Mouse (Mus musculus): Measurements from ENCODE around the gene Igsf21. TPM values are rescaled to one million over a fixed set of nuclear protein-coding genes. Genes with fewer than 3 reads are reported as not detected.

Gene Igsf21
- polyA plus RNA-seq, 1 experiment from 2014 or later = 1.4 TPM

- no peaks in the 10 kb centered on the region for H3K9me3 ChIP-seq (replicated peaks)
- WGBS = 2% methylated on average over 28 of the region's 28 CpGs
- ATAC-seq (replicated peaks; ENCODE audit: low FRiP score) = no peak
Observed at GRCm38 (mm10) chr4:140103341-140104027, 143.1 kb downstream of the Igsf21 start.

GRCm38 (mm10) chr4:140102581-140103200 is 143.9 kb downstream of the Igsf21 start:
- Histone ChIP-seq H3K27ac (no peak overlapping the region), H3K4me2 (peak overlapping the region; percentile 46; the same call in 1 of the 2 replicates), H3K9me3 (replicated peaks) (no peaks in the 10 kb centered on the region), H3K27me3 (peaks cover 57% of the 10 kb centered on the region), H3K36me3 (no peaks in the 10 kb centered on the region), H3K4me3 (replicated peaks) (no peak overlapping the region), H3K9ac (no peak overlapping the region), H3K4me1 (peaks cover 18% of the 10 kb centered on the region)
- 12% methylated on average over 11 of the region's 11 CpGs for WGBS
- ATAC-seq (replicated peaks; ENCODE audit: low FRiP score) = no peak

More at GRCm38 (mm10) chr4:140103341-140104027, 143.1 kb downstream of the Igsf21 start:
- Histone ChIP-seq H3K4me3 (replicated peaks) (0 out of 2 replicates have a peak overlapping the region, but pooled peaks have one; percentile 0), H3K4me1 (peaks cover 18% of the 10 kb centered on the region), H3K27me3 (peaks cover 64% of the 10 kb centered on the region), H3K9ac (no peak overlapping the region), H3K36me3 (no peaks in the 10 kb centered on the region), H3K27ac (no peak overlapping the region), H3K4me2 (peak overlapping the region; percentile 46)

GRCm38 (mm10) chr4:140101106-140101505 is 145.5 kb downstream of the Igsf21 start:
- Histone ChIP-seq H3K4me3 (replicated peaks) (no peak overlapping the region), H3K4me2 (no peak overlapping the region), H3K9ac (no peak overlapping the region), H3K36me3 (no peaks in the 10 kb centered on the region), H3K4me1 (peaks cover 18% of the 10 kb centered on the region), H3K27ac (no peak overlapping the region), H3K9me3 (replicated peaks) (no peaks in the 10 kb centered on the region), H3K27me3 (peaks cover 43% of the 10 kb centered on the region)
- WGBS = 69% methylated on average over 5 of the region's 5 CpGs
- no peak for ATAC-seq (replicated peaks; ENCODE audit: low FRiP score)

- no peaks in the 10 kb centered on the region for H3K36me3 ChIP-seq
- ATAC-seq (replicated peaks; ENCODE audit: low FRiP score) = no peak
- peaks cover 18% of the 10 kb centered on the region for H3K4me1 ChIP-seq
- H3K4me3 ChIP-seq (replicated peaks) = no peak overlapping the region
- no peaks in the 10 kb centered on the region for H3K9me3 ChIP-seq (replicated peaks)
- no peak overlapping the region for H3K27ac ChIP-seq
- H3K27me3 ChIP-seq = peaks cover 42% of the 10 kb centered on the region
- WGBS = 75% methylated on average over 1 of the region's 1 CpGs
- no peak overlapping the region for H3K4me2 ChIP-seq
- H3K9ac ChIP-seq = no peak overlapping the region
Observed at GRCm38 (mm10) chr4:140100141-140100540, 146.4 kb downstream of the Igsf21 start.

GRCm38 (mm10) chr4:140096283-140096682 is 150.3 kb downstream of the Igsf21 start:
- WGBS = 57% methylated on average over 2 of the region's 2 CpGs
- Histone ChIP-seq H3K9ac (no peak overlapping the region), H3K4me1 (no peaks in the 10 kb centered on the region), H3K9me3 (replicated peaks) (no peaks in the 10 kb centered on the region), H3K36me3 (no peaks in the 10 kb centered on the region), H3K27me3 (peaks cover 14% of the 10 kb centered on the region), H3K4me2 (no peak overlapping the region), H3K4me3 (replicated peaks) (no peak overlapping the region), H3K27ac (no peak overlapping the region)
- ATAC-seq (replicated peaks; ENCODE audit: low FRiP score) = no peak

GRCm38 (mm10) chr4:140094835-140095234 is 151.7 kb downstream of the Igsf21 start:
- no peak overlapping the region for H3K27ac ChIP-seq
- no peak overlapping the region for H3K9ac ChIP-seq
- H3K4me2 ChIP-seq = no peak overlapping the region
- ATAC-seq (replicated peaks; ENCODE audit: low FRiP score) = no peak
- H3K4me1 ChIP-seq = no peaks in the 10 kb centered on the region
- no peak overlapping the region for H3K4me3 ChIP-seq (replicated peaks)
- 30% methylated on average over 2 of the region's 2 CpGs for WGBS
- H3K27me3 ChIP-seq = peaks cover 14% of the 10 kb centered on the region
- no peaks in the 10 kb centered on the region for H3K36me3 ChIP-seq
- no peaks in the 10 kb centered on the region for H3K9me3 ChIP-seq (replicated peaks)

GRCm38 (mm10) chr4:140092367-140092766 is 154.2 kb downstream of the Igsf21 start:
- ATAC-seq (replicated peaks; ENCODE audit: low FRiP score) = no peak
- H3K36me3 ChIP-seq = no peaks in the 10 kb centered on the region
- H3K27me3 ChIP-seq = peaks cover 17% of the 10 kb centered on the region
- H3K4me1 ChIP-seq = no peaks in the 10 kb centered on the region
- WGBS = 34% methylated on average over 11 of the region's 11 CpGs
- H3K4me3 ChIP-seq (replicated peaks) = no peak overlapping the region
- H3K4me2 ChIP-seq = no peak overlapping the region
- no peaks in the 10 kb centered on the region for H3K9me3 ChIP-seq (replicated peaks)
- H3K27ac ChIP-seq = no peak overlapping the region
- no peak overlapping the region for H3K9ac ChIP-seq

- H3K36me3 ChIP-seq = no peaks in the 10 kb centered on the region
- H3K4me2 ChIP-seq = no peak overlapping the region
- H3K27ac ChIP-seq = no peak overlapping the region
- 50% methylated on average over 3 of the region's 3 CpGs for WGBS
- H3K4me1 ChIP-seq = no peaks in the 10 kb centered on the region
- H3K4me3 ChIP-seq (replicated peaks) = no peak overlapping the region
- ATAC-seq (replicated peaks; ENCODE audit: low FRiP score) = no peak
- no peaks in the 10 kb centered on the region for H3K9me3 ChIP-seq (replicated peaks)
- H3K27me3 ChIP-seq = peaks cover 17% of the 10 kb centered on the region
- H3K9ac ChIP-seq = no peak overlapping the region
Observed at GRCm38 (mm10) chr4:140091693-140092092, 154.9 kb downstream of the Igsf21 start.

GRCm38 (mm10) chr4:140089676-140090075 is 156.9 kb downstream of the Igsf21 start:
- ATAC-seq (replicated peaks; ENCODE audit: low FRiP score) = no peak

GRCm38 (mm10) chr4:140088711-140089440 is 157.7 kb downstream of the Igsf21 start:
- 83% methylated on average over 12 of the region's 12 CpGs for WGBS
- no peaks in the 10 kb centered on the region for H3K9me3 ChIP-seq (replicated peaks)
- H3K27ac ChIP-seq = no peak overlapping the region
- H3K4me2 ChIP-seq = no peak overlapping the region
- no peaks in the 10 kb centered on the region for H3K36me3 ChIP-seq
- H3K9ac ChIP-seq = no peak overlapping the region
- 0 out of 2 replicates have a peak, but pooled peaks cover 4% of the 10 kb centered on the region for H3K4me1 ChIP-seq
- peaks cover 13% of the 10 kb centered on the region for H3K27me3 ChIP-seq
- no peak for ATAC-seq (replicated peaks; ENCODE audit: low FRiP score)
- H3K4me3 ChIP-seq (replicated peaks) = no peak overlapping the region

More at GRCm38 (mm10) chr4:140089676-140090075, 156.9 kb downstream of the Igsf21 start:
- Histone ChIP-seq H3K36me3 (no peaks in the 10 kb centered on the region), H3K4me1 (no peaks in the 10 kb centered on the region), H3K9ac (no peak overlapping the region), H3K9me3 (replicated peaks) (no peaks in the 10 kb centered on the region), H3K4me2 (no peak overlapping the region), H3K27me3 (peaks cover 18% of the 10 kb centered on the region), H3K4me3 (replicated peaks) (no peak overlapping the region), H3K27ac (no peak overlapping the region)
- 88% methylated on average over 4 of the region's 4 CpGs for WGBS

GRCm38 (mm10) chr4:140086192-140086591 is 160.4 kb downstream of the Igsf21 start:
- ATAC-seq (replicated peaks; ENCODE audit: low FRiP score) = no peak
- 0 out of 2 replicates have a peak, but pooled peaks cover 4% of the 10 kb centered on the region for H3K4me1 ChIP-seq
- no peak overlapping the region for H3K9ac ChIP-seq
- no peak overlapping the region for H3K4me3 ChIP-seq (replicated peaks)
- peaks cover 13% of the 10 kb centered on the region for H3K27me3 ChIP-seq
- WGBS = 66% methylated on average over 7 of the region's 7 CpGs
- no peak overlapping the region for H3K27ac ChIP-seq
- H3K36me3 ChIP-seq = no peaks in the 10 kb centered on the region
- no peaks in the 10 kb centered on the region for H3K9me3 ChIP-seq (replicated peaks)
- no peak overlapping the region for H3K4me2 ChIP-seq

GRCm38 (mm10) chr4:140084521-140085011 is 162.0 kb downstream of the Igsf21 start:
- H3K9ac ChIP-seq = no peak overlapping the region
- no peaks in the 10 kb centered on the region for H3K9me3 ChIP-seq (replicated peaks)
- H3K27ac ChIP-seq = no peak overlapping the region
- no peaks in the 10 kb centered on the region for H3K36me3 ChIP-seq
- H3K4me1 ChIP-seq = 0 out of 2 replicates have a peak, but pooled peaks cover 4% of the 10 kb centered on the region
- H3K27me3 ChIP-seq = peaks cover 13% of the 10 kb centered on the region
- 40% methylated on average over 11 of the region's 11 CpGs for WGBS
- ATAC-seq (replicated peaks; ENCODE audit: low FRiP score) = no peak
- H3K4me3 ChIP-seq (replicated peaks) = no peak overlapping the region
- H3K4me2 ChIP-seq = no peak overlapping the region

All from kidney, embryonic 15.5 days (tissue).